Mouse (Mus musculus): ENCODE results near the gene Frmd5.
"Not testable (repeated sequence)": the region's sequence is repeated elsewhere in the genome, so short reads cannot be mapped to it uniquely, and the experiment has no call there.

Gene Frmd5

DNA sequence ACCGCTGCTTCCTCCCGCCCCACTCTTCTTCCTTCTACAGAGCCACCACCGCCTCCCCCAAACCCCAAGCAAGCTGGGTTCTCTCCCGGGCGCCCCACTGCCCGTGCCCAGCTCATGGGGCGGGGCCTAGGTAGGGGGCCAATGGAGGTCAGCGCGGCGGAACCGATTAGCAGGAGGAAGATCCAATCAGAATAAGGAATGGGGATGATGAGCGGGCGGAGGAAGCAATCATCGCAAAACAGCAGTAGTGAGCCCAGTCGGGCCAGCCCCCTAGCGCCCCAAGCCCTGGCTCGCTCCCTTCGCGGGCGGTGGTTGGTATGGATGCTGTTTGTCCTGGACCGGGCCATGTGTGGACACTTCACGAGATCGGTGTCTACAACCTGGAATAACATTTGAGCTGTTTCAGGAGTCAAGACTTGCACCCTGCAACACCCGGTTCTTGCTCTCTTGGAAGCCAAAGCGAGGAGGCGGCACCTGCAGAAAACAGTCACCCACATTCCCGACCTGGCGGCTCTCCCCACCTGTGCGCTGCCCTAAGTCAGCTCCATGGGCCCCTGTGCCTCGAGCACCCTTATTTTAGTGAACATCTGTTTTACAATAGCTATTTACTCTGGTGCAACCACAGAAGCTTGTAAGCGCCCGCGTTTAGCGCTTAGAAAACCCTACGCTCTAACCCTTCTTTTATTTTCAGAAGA, at the start of gene Frmd5:
Frmd5 (minus strand) TSS at position 129 of the 695 bp plus-strand sequence.
- DNase-seq, result peak; percentile 91

DNA sequence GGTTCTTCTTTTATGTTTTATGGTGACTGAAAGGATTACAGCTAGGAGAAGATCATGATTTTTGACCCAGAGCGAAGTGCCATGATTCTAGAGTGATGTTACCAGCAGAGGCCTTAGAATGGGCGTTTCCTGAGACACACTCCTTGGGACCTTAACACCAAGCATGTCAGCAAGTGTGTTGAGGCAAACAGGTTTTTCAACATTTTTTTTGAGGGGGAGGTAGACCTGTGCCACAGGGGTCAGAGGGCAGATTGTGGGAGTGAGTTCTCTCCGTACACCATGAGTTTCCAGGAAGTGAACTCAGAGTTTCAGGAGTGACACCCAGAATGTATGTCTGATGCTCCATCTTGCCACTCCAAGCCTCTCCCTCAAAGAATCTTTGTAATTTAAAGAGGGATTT, 47.1 kb upstream of the Frmd5 start:
- DNase-seq, result no peak

DNA sequence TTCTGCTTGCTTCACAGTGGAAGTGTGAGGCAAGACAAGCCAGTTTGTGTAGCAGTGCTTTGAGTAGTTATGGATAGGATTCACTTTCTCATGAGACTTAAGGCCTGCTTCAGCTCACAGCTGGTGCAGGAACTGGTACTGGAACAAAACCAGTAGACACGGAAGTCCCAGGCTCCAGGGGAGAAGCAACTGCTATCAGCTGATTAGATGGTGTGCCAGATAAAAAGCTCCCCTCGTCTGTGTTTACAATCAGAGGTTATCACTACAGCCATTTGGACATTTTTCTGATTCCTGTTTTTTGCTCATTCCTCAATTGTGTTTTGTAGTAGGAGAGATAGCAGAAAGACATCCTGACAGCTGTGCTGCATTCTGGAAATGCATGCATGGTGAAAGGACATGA, 45.2 kb upstream of the Frmd5 start:
- DNase-seq, result no peak

DNA sequence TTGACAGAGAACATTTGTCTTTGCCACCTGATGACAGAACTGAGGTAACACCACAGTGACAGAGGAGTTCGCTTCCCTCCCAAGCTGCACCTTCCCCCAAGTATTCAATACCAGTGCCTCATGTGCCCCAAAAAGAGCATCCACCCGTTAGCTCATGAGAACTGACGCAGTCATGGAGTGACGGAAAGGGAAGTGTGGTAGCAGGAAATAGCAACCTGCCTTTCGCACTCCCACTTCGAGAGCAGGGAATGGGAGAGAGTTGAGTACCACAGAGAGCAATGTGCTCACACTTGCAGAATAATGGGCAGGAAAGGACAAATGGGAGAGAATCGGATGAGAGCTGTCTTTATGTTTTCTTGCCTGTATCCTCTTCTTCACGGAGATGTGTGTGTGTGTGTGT, 39.2 kb upstream of the Frmd5 start:
- DNase-seq, result no peak

DNA sequence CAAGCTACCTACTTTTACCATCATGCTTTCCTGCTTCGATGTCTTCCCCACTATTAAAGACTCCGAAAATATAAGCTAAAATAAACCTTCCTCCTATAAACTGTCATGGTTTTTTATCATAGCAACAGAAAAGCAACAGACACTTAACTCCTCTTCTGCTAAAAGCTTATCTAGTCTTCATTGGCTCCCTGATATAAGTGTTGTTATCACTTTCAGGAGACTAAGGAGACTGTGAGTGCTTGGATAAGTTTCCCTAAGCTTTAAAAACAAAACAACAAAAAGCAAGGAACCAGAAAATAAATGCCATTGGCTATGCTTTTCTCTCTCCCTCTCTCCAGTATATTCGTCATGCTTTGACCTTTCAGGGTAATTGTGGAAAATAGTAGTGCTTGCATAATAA, 35.4 kb upstream of the Frmd5 start:
- DNase-seq, result no peak

DNA sequence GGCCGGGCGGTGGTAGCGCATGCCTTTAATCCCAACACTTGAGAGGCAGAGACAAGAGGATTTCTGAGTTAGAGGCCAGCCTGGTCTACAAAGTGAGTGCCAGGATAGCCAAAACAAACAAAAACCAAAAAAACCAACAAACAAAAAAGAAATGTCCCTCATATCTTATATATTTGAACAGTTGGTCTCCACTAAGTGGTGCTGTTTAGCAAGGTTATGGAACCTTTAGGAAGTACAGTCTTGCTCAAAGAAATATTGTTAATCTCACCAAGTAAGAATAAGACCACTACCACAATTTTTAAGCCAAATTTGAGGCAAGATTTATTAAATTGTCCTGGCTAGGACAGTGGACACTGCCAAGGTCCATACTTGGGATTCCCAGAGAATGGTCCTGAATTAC, 34.6 kb upstream of the Frmd5 start:
- DNase-seq, result no peak

DNA sequence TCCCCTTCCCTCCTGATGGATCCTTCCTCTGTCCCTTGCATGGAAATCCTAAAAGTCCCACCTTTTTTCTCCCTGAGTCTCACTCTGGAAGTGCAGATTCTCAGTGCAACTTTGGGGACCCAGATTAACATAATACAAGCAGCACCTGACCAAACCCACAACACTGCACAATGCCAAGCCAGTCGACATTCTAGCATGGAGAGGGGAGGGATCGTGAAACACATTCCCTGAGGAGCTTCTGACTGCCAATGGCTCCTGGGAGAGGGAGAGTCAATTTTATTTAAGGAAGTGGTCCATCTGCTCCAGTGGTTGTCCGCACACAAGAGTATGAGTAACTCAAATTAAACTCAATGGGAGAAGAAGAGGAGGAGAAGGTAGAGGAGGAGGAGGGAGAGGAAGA, 28.0 kb upstream of the Frmd5 start:
- DNase-seq, result no peak

DNA sequence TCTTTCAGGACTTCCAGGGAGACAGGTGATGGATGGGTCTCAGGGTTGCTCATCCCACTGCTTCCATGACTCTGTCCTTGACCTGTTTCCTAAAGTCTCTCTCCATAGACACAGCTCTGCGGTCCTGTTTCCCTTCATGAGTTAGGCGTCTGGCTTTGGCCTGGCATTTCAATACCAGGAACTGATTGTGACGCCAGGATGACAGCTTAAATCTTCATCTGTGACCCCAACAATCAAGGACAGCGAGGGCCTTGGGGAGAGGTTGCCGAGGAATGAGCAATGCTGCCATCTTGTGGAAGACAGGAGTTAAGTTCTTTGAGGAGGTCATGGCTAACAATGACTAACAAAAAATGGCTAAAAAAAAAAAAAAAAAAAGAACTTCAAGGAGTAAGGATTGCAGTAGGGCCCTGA, 25.6 kb upstream of the Frmd5 start:
- DNase-seq, result peak; percentile 26

DNA sequence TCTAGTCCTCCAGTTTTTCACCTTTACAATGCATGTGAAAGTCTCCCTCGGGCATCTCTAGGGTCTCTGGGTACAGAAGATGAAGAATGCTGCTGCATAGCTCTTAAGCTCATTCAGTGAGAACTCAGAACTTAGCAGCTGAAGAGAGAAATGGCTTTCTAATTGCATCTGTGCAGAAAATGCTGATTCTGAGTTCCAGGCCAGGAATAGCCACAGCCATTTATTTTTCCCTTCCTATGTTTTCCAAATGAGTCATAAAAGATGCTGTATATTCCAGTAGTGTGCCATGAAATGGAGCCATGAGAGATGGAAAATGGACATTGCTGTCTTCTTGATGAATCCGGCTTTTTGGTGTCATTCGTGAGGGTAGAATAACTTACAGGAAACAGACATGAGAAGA, 21.5 kb upstream of the Frmd5 start:
- no peak for DNase-seq

DNA sequence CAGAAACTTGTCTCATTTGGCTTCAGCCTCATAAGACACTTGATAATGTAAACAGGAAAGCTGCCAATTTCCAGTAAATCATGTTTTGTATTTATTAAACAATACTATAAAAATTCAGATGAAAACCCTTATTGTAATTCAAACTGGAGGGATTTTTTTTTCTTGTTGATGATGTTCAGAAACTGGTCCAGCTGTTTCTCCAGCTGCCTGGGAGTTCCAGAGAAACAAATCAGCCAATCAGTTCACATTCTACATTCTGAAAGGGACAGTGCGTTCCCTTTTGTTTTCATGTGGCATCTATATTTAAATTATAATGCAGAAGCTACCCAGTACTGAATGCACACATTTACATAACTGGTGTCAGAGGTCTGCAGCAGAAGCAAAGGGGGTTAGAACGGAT, 19.3 kb upstream of the Frmd5 start:
- DNase-seq, result no peak

DNA sequence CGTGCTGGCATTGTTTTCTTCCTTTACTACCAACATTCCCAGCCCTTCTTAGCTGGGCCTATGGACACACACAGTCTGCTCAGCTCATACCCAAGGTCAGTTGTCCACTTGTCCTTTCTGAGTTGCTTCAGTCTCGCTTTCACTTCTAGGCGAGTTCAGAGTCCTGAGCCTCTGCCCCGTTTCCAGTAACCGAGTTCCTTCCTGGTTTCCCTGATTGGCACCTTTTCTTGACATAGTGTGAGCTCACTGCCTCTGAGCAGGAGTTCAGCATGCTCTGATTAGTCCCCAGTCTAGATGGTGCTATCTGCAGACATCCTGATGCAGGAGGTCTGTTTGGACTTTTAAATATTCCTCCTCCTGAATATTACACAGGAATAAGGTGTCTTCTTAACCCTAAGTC, 17.8 kb upstream of the Frmd5 start:
- no peak for DNase-seq

DNA sequence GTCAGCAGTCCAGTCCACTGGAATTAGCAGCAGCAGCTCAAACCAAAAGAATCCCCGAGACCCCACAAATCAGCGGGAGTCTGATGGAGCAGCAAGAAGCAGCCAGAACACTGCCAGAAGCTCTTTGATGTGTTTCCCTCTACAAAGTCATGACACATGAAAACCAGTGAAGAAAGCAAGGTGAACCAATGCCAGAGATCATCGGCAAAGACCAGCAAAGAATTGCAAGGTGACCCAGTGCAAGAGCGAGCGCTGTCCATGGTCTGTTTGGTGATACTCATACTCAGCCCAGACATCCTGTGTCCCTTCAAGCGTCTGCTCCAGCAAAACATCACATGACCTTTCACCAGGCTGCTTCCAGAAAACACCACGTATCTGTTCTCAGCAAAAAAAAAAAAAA, 14.9 kb upstream of the Frmd5 start:
- no peak for DNase-seq

DNA sequence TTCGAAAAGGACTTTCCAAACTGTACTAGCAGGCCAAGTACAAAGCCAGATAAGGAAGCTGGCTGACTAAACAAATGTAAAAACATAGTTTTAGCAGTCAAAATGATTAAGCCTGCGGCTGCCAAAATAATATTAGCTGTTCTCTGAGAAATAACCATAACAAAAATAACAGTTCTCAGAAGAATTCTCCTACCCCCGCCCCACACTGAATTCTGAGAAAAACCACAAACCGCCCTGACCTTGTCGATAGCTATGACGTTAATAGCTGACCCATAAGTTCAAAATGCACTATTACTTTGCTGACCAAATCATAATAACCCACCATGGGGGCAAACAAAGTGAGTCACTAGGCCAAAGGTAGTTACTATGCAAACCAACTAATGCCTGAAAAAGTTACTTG, 4.0 kb upstream of the Frmd5 start:
- DNase-seq, result not testable (repeated sequence)

DNA sequence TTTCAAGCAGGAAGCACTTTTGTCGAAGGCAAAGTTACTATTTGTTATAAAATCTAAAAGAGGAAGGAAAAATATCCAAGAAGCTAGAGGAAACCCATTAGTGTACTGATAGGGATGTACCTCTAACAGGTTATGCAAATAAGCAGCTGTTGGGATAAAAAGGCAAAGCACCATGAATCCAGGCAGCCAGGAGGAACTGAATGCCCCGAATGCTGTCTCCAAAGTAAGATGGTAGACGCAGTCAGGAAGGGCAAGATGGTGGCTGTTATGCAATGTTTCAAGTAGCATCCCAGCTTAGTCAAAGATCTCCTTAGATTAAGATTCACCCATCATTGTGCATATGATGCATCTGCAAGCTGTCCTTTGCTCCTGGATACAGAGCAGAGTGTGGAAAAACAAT, 2.2 kb upstream of the Frmd5 start:
- DNase-seq, result no peak

DNA sequence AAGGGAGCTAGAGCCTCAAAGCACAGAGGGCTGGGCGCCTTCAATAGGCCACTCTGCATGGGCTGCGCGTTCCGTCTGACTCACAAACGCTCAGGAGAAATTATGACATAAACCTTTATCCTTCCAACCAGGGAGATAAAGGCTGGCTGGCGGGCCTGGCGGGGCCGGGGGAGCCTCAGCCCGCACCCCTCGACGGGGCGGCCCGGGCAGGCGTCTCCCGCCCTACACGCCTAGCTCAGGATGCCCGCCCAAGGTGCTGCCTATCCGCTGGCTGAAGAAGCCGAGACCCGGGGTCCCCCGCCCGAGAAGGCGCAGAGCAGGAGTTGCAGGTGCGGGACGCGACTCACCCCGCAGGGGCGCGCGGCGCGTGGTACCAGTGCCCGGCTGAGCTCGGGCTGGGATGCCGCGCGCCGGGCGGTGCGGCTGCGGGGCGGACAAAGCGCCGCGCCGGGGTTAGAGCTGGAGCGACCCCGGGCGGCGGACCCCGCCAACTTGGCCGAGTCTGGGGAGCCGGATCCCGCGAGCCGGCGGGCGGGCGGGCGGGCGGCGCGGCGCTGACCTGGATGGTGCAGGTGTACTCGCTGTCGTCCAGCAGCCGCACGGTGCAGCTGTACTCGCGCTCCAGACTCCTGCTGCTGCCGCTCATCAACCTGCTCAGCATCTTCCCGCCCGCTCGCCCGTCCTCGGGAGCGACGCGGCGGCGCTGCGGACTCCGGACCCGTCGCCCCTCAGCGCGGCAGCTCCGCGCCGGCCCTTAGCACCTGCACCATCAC, 530 bp downstream of the Frmd5 start:
- peak; percentile 44 for DNase-seq

DNA sequence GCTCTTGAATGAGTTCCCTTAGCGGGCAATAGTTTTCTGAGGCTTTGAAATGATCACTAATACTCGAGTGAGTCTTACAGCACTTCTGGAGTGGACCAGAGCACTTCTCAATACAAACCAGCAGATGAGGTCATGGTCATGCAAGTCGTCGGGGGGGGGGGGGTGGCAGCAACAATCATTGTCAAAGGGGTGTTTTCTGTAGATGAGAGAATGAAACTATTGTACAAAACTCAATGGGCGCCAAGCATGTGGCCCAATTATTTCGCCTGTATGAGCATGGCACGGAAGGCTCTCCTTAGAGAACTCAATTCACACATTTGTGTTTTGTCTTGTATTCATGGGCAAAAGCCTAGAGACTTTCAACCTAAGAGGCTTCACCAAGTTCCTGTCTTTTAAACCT, 7.8 kb downstream of the Frmd5 start:
- no peak for DNase-seq

DNA sequence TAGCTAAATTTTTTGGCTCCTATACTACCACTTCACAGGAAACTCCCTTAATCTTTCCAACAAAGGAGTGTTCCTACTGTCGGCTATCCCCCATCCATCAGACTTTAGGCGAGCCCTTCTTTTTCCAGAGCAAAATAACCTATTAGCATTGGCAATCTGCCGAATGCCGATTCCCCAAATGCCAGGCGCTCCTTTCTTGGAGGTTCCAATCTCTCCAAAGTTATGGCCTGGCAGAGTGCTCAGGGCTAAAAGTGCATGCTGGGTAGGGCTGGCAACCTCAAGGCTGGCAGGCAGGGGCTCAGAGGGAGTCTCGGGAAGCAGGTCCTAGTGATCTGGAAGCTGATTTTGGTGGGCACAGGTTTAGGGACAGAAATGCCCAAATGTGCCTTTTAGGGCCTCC, 10.9 kb downstream of the Frmd5 start:
- no peak for DNase-seq

DNA sequence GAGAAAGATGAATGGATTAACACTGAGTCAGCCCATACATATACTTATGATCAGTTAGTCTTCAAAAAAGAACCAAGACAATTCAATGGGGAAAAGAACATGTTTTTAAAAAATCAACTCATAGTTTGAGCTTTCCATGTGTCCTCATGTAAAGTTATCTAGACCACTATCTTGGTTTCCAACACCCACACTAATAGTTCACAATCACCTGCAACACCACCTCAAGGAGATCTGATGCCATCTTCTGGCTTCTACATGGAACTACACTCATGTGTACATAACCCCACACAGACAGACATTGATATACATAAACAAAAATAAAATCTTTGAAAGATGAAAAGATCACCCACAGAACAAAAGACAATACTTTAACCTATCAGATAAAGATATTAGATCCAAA, 17.1 kb downstream of the Frmd5 start:
- DNase-seq, result no peak

DNA sequence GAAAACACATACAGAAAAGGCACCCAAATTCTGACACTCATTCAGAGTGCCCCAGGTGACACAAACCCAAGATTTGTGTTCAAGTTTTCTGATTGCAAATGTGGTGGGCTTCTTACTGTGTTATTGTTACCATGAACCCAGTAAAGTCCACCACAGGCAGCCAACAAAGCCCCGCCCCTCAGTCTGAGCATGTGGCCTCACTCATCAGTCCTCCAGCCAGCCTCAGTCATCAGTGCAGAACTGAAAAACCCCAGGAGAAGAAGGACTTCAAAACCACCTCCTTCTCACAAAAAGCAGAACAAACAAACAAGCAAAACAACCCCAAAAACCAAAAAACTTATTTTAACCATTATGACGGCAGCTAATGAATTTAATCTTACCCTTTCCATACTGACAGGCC, 18.5 kb downstream of the Frmd5 start:
- no peak for DNase-seq

DNA sequence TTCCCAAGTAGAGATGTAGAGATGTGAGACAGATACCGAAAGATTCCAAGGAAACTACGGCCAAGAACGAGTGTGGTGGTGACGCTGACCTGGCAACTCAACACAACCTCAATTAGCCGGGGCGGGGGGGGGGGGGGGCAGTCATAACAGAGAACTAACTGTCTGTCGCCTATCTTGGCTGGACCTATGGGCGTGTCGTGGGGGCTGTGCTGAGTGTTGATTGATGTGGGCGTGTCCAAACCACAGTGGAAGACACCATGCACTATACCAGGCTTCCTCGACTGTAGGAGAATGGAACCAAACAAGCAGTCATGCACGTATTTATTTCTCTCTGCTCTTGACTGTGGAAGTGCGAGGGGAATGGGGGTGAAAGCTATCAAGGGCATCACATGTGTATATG, 19.1 kb downstream of the Frmd5 start:
- no peak for DNase-seq

DNA sequence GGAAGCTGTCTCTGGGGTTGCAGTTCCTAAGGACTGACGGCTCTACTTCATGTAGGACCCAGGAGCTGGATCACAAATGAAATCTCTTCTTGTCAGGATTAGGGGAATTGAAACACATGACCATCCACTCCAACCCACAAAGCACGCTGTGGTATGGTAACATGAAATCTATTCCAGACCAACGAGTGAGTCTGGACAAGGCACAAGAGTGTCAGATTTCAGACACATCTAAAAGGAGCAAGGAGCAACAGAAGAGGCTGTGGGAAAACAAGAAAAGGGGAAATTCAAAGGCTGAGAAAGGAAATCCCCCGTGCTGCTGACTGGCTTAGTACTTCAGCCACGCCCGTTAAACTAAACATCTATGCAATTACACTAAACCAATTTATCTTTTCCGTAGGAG, 19.6 kb downstream of the Frmd5 start:
- DNase-seq, result no peak

DNA sequence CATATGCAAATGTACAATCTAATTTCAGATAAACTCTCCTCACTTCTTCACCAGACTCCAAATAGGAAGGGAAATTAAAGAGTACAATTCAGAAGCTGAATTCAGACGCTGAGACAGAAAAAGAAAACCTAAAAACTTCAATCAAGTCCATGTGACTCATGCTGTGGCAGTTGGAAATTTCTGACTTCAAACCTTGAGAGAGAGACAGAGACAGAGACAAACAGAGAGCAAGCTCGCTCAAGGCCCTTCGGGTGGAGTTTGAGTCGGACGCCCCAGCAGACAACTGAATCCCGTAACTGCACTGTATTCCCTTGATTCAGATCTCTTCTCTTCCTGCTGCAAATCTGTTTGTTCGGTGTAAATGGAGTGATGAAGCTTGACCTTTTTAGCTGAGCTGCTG, 30.7 kb downstream of the Frmd5 start:
- DNase-seq, result no peak

DNA sequence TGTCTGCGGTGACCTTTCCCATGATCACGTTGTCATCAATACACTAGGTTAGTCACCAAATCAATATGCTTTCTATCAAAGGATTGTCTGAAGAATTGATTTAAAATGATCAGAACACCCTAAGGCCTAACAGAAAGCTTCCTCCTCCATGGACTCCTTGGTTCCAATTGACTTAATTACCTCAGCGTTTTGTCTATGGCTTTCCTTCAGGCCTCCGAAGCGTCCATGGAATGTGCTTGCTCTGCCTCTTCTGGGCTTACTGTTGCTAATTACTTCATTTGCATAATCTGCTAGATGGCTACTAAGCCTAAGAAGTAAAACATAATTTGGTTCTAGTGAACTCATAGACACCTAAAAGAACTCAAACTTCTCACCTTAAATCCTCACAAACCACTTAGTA, 42.0 kb downstream of the Frmd5 start:
- DNase-seq, result no peak

DNA sequence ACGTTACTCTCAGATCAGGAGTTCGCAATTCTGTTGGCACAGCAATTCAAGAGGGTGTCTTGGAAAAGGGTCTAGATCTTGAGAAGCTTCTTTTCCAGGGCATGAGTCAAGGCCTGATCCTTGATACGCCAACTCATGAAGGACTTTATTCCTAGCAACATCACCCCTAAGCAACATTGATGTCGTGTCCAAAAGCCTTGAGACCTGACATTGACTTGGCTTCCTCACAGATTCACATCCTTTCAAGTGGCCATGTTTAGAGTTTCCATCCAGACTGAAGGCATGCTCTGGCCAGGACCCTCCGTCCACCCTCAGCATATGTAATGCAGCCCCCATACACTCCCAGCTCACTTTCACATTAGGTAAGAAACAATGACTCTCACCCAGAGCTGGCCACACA, 45.0 kb downstream of the Frmd5 start:
- no peak for DNase-seq

DNA sequence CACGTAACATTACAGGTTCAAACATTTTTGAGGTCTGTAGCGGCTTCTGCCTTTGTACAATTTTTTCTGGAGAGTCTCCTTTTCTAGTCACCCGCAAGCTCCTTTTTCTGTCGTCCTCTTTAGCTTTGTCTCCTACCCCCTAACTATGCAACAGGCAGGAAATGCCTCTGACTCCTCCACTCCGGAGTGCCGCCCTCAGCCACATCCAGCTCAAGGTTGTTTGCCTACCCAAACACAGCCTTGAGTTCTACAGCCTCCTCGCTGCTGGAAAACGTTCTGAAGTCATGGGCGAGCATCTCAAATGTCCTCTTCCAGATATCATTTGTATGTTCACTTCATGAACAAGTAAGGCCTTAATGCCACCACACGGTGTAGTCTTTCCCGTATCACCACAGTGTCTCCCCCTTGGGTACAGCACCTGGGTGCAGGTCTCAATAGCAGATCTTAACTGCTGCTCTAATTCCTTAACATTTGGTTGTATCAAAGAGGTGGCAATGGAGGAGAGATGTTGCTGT, 45.5 kb downstream of the Frmd5 start:
- no peak for DNase-seq

Data from right cerebral cortex, postnatal 14 days (tissue).